Mouse (Mus musculus) CH12.LX (cell line): ENCODE measurements around the gene Gm21149. TPM values are rescaled to one million over a fixed set of nuclear protein-coding genes. Genes with fewer than 3 reads are reported as not detected.
"Not testable (repeated sequence)": the region's sequence is repeated elsewhere in the genome, so short reads cannot be mapped to it uniquely, and the experiment has no call there.

Source experiments
- DNase-seq: peaks from one replicate; pipeline ENCODE4 v3.0.0-alpha.2; 2013; ENCODE audit errors: extremely low read depth
- H3K27ac ChIP-seq: 2 replicates; pipeline ENCODE4 v1.5.1; 2012; ENCODE audit warnings: low read depth, mild to moderate bottlenecking, control low read depth, moderate library complexity; ENCODE audit not compliant: insufficient read depth
- H3K27me3 ChIP-seq: replicated peaks from 2 replicates; pipeline ENCODE3; 2012; ENCODE audit warnings: inconsistent platforms
- H3K36me3 ChIP-seq, 2 experiments: replicated peaks in 1 of 2; 2 replicates each; pipeline versions ENCODE3 to v1.6.1; 2012; ENCODE audit warnings: inconsistent platforms in 1 of 2, low read length in 1 of 2, mild to moderate bottlenecking in 1 of 2, mixed read lengths in 1 of 2, moderate library complexity in 1 of 2; ENCODE audit not compliant: control insufficient read depth in 1 of 2, insufficient read depth in 1 of 2
- H3K4me1 ChIP-seq, 2 experiments: 2 replicates each; pipeline ENCODE4 v1.6.1; 2012; ENCODE audit warnings: inconsistent platforms in 1 of 2, moderate library complexity in 1 of 2; ENCODE audit not compliant: insufficient read depth in 2 of 2, control insufficient read depth in 1 of 2
- H3K4me2 ChIP-seq: 2 replicates; pipeline ENCODE4 v1.6.1; 2012; ENCODE audit warnings: low read depth, mild to moderate bottlenecking, control low read depth; ENCODE audit not compliant: poor library complexity, insufficient read depth, severe bottlenecking
- H3K4me3 ChIP-seq, 3 experiments: fragments of 150-350 bp in 1 of 3; sonication (generic) in 1 of 3; replicated peaks in 1 of 3; 2 replicates each; pipeline versions ENCODE3 to v1.5.1; 2011 to 2012; ENCODE audit warnings: low read depth in 2 of 3, low read length in 2 of 3, mild to moderate bottlenecking in 2 of 3, moderate library complexity in 2 of 3, control low read depth in 1 of 3, improper control_type of control experiment in 1 of 3, inconsistent platforms in 1 of 3, mixed read lengths in 1 of 3; ENCODE audit not compliant: poor library complexity in 1 of 3
- H3K79me2 ChIP-seq: replicated peaks from 2 replicates; pipeline ENCODE4 v1.6.1; 2012; ENCODE audit warnings: mild to moderate bottlenecking, moderate library complexity; ENCODE audit not compliant: control insufficient read depth, poor library complexity, insufficient read depth, severe bottlenecking; ENCODE audit errors: extremely low read depth
- H3K9ac ChIP-seq: 2 replicates; pipeline ENCODE4 v1.6.1; 2012; ENCODE audit warnings: low read depth, mild to moderate bottlenecking, control low read depth, moderate library complexity; ENCODE audit not compliant: insufficient read depth
- H3K9me3 ChIP-seq: replicated peaks from 2 replicates; pipeline ENCODE3; 2012; ENCODE audit warnings: low read length, inconsistent platforms, mixed read lengths
- CTCF ChIP-seq, 2 experiments: IDR thresholded peaks in 1 of 2; conservative IDR thresholded peaks in 1 of 2; 2 replicates each; pipeline ENCODE4 v1.5.1; 2011 to 2012; ENCODE audit warnings: low read depth in 2 of 2, low read length in 2 of 2, improper control_type of control experiment in 1 of 2, inconsistent platforms in 1 of 2, mild to moderate bottlenecking in 1 of 2, moderate library complexity in 1 of 2
- RAD21 ChIP-seq: IDR thresholded peaks from 2 replicates; pipeline ENCODE4 v1.6.1; 2011; ENCODE audit warnings: low read depth, mild to moderate bottlenecking, low read length, improper control_type of control experiment, moderate library complexity
- SMC3 ChIP-seq: IDR thresholded peaks from 2 replicates; pipeline ENCODE4 v1.6.1; 2011; ENCODE audit warnings: low read depth, low read length, improper control_type of control experiment
- ZNF384 ChIP-seq: IDR thresholded peaks from 2 replicates; pipeline ENCODE4 v1.6.1; 2012; ENCODE audit warnings: low read depth, low read length, improper control_type of control experiment, inconsistent platforms
- dilution Hi-C: fragments of 300-500 bp; cut with MboI; formaldehyde crosslinking; loops from 2 replicates; pipeline ENCODE4 v1.14.3; 2020; ENCODE audit warnings: low sequenced_read_pairs; ENCODE audit not compliant: extremely low pct_unique_long_range_greater_than_20kb, extremely low pct_ligation_motif_present
- in situ Hi-C: fragments of 300-500 bp; cut with MboI; formaldehyde crosslinking; loops from 3 replicates; pipeline ENCODE4 v1.14.3; 2019; ENCODE audit warnings: low sequenced_read_pairs, low pct_ligation_motif_present, low pct_unique_long_range_greater_than_20kb, mixed read lengths
- polyA plus RNA-seq: library from polyadenylated mRNA; unstranded; fragments of >175 nt; gene quantifications from 2 replicates; pipeline ENCODE4 v1.2.1, GENCODE M21; 2012; ENCODE audit warnings: low read depth; ENCODE audit not compliant: insufficient read length
- total RNA-seq, 2 experiments: library from RNA; depleted of rRNA; stranded (reverse); fragments of 300-350 nt in 1 of 2; fragments of >200 nt in 1 of 2; gene quantifications; 2 replicates each; pipeline ENCODE4 v1.2.3; 2012 to 2014

The Gm21149 gene
- total RNA-seq (2012; rRNA removed), result not detected in 2 replicates
- total RNA-seq (2014; rRNA removed), result not detected in 2 replicates
- not detected in 2 replicates for polyA plus RNA-seq

DNA sequence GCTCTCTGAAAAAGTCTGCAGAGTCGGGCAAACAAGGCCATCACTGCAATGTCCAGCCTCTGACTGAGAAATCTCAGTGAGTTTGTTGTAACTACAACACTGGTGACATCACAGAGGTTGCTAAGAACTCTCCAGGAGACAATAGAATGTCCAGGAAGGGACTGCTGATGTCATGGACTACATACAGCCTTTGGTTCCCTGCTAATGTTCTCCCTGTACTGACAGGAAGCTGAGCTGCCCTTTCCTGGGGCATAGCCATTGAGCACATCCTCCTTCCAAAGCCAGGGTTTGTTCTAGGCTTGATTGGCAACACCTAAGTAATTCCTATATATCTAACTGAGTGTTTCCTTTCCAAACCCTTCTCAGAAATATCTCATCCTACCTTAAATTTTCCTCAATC lies at the start of gene Gm21149:
Gene Gm21149, minus strand, starts transcription at position 101 of the 400 bp plus-strand sequence.
- dilution Hi-C loops, DNase-seq: not testable (repeated sequence)

DNA sequence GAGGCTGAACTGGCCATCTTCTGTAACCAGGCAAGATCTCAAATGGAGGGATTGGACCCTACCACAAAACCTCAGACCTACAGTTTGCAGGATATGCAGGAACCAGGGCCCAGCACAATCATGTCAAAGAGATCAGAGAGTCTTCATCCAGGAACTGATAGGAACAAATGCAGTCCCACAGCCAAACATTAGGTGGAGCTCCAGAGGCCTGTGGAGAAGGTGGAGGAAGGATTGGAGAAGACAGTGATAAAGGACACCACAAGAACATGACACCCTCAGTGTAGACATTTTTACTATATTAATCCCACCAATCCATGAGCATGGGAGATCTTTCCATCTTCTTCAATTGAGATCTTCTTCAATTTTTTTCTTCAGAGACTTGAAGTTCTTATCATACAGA lies 46.1 kb upstream of the Gm21149 start:
- H3K9ac ChIP-seq, H3K4me3 ChIP-seq, in situ Hi-C loops, H3K27me3 ChIP-seq, H3K4me2 ChIP-seq, H3K4me1 ChIP-seq, H3K27ac ChIP-seq, DNase-seq, H3K9me3 ChIP-seq, H3K36me3 ChIP-seq, H3K79me2 ChIP-seq, dilution Hi-C loops: not testable (repeated sequence)
- peak in 1 of 2 experiments; percentile 21; a peak in 2 of 4 replicates for TF ChIP-seq CTCF (conservative IDR thresholded peaks at IDR 0.05 in 1 of 2, IDR thresholded peaks at IDR 0.05 in 1 of 2; ENCODE audit: low read depth in 2 of 2, low read length in 2 of 2)

More for the DNA sequence above, at the start of gene Gm21149:
- H3K36me3 ChIP-seq, H3K27me3 ChIP-seq, H3K9me3 ChIP-seq, H3K27ac ChIP-seq, H3K4me1 ChIP-seq, H3K4me3 ChIP-seq, in situ Hi-C loops, H3K9ac ChIP-seq, H3K4me2 ChIP-seq, H3K79me2 ChIP-seq: not testable (repeated sequence)

DNA sequence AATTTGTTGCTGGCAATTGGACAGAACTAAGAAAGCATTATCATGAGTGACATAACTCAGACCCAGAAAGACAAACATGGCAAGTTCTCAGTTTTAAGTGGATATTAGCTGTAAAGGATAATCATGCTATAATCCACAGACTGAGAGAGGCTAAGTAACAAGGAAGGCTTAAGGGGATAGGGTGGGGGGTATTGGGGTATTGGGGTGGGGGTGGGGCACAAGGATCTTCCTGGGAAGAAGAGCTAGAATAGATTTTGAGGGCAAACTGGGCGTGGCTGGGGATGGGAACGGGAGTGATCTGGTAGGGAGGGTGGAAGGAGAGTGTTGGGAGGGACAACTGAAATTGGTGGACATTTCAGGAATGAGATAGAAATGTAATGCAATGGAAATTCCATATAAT lies 45.7 kb upstream of the Gm21149 start:
- dilution Hi-C loops, H3K4me2 ChIP-seq, H3K4me1 ChIP-seq, DNase-seq, H3K27me3 ChIP-seq, H3K4me3 ChIP-seq, in situ Hi-C loops, H3K27ac ChIP-seq, H3K9ac ChIP-seq, H3K36me3 ChIP-seq, H3K79me2 ChIP-seq, H3K9me3 ChIP-seq: not testable (repeated sequence)

DNA sequence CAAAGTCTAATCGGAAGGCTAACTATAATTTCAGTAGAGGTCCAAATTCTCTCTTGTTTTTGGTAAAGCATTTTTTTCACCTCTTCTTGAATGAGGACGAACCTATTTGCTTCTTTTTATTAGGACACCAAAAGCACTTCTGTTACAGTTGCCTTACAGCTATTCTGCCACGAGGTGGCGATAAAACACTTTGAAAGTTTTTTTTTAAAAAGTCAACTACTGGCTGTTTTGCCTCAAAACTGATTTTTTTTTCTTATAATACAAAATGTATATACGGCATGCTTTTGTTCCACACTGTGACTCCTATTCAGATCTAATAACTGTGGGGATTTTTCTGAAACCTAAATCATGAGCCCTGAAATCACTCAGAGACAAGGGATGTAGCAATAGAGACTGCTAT lies 44.1 kb upstream of the Gm21149 start:
- DNase-seq, H3K4me1 ChIP-seq, H3K27me3 ChIP-seq, H3K79me2 ChIP-seq, H3K36me3 ChIP-seq, H3K27ac ChIP-seq, in situ Hi-C loops, H3K9me3 ChIP-seq, dilution Hi-C loops, H3K4me3 ChIP-seq, H3K9ac ChIP-seq, H3K4me2 ChIP-seq: not testable (repeated sequence)
- TF ChIP-seq RAD21, result peak; percentile 29
- peak; percentile 12 for TF ChIP-seq SMC3
- peak; percentile 16 to 44; a peak in 2 of 4 replicates for TF ChIP-seq CTCF (conservative IDR thresholded peaks at IDR 0.05 in 1 of 2, IDR thresholded peaks at IDR 0.05 in 1 of 2; ENCODE audit: low read depth in 2 of 2, low read length in 2 of 2)
- TF ChIP-seq ZNF384, result peak; percentile 66

DNA sequence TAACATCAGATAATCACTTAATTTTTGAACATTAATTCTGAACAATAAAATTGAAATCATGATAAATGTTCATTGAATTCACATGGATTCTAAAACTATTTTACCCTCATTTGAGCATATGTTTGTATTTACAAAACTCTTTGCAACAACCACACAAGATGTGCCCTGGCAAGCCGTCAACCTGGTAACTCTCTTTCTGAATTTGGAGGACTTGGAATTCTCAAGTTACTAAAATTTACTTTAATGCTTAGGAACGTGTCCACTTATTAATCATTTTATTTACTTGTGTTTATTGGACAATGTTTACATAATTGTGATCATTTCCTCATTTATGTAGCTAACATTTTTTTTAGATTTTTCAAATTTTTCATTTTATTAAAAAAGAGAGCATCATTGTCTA lies 40.8 kb upstream of the Gm21149 start:
- H3K4me3 ChIP-seq, H3K27ac ChIP-seq, H3K9me3 ChIP-seq, H3K4me1 ChIP-seq, H3K4me2 ChIP-seq, H3K9ac ChIP-seq, H3K36me3 ChIP-seq, H3K27me3 ChIP-seq, DNase-seq, in situ Hi-C loops, H3K79me2 ChIP-seq, dilution Hi-C loops: not testable (repeated sequence)

DNA sequence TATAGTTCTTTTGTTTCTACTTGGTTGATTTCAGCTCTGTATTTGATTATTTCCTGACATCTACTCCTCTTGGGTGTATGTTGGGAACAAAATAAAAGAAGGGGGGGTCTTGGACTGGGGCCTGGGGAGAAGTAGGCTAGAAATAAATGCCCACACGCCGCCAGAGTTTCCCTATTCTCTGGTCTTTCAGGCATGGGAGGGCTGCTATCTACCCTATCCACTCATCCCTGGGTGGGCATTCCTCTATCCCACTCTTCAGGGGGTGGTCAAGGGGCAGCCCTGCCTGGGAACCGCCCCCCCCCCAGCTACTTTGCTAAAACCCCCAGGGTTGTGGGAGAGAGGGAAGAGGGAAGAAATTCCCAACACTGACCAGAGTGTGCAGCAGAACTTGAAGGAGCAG lies 35.9 kb upstream of the Gm21149 start:
- H3K4me1 ChIP-seq, in situ Hi-C loops, H3K27me3 ChIP-seq, H3K4me3 ChIP-seq, dilution Hi-C loops, DNase-seq, H3K36me3 ChIP-seq, H3K9me3 ChIP-seq, H3K27ac ChIP-seq, H3K79me2 ChIP-seq, H3K9ac ChIP-seq, H3K4me2 ChIP-seq: not testable (repeated sequence)
